Mouse (Mus musculus) adrenal gland, postnatal 10 days (tissue): ENCODE measurements around the gene Tpm3. TPM values are rescaled to one million over a fixed set of nuclear protein-coding genes. Genes with fewer than 3 reads are reported as not detected.
A peak's percentile ranks its signal among the peaks of the same experiment; 100 is the strongest.

Experiments used
- DNase-seq: peaks from one replicate; pipeline ENCODE4 v3.0.0; 2021; ENCODE audit warnings: mixed read lengths
- microRNA-seq: library from miRNA; unstranded; fragments of <30 nt; microRNA quantifications from one replicate; pipeline ENCODE4 v1.2.0, GENCODE M21; 2021
- total RNA-seq, 2 experiments: library from RNA; stranded (reverse); gene quantifications; 2 replicates each; pipeline ENCODE4 v1.2.3; 2021

Tpm3 gene
- total RNA-seq, 2 experiments from 2014 or later, result 165 to 251 TPM

- DNase-seq, result no peak
Measured at GRCm38 (mm10) chr3:90136660-90137059, 64.2 kb downstream of the Tpm3 start.

- DNase-seq, result no peak
Measured at GRCm38 (mm10) chr3:90137606-90138005, 65.2 kb downstream of the Tpm3 start.

GRCm38 (mm10) chr3:90139962-90140361 is 67.5 kb downstream of the Tpm3 start:
- peak; percentile 37 for DNase-seq

GRCm38 (mm10) chr3:90145461-90145860 is 73.0 kb downstream of the Tpm3 start:
- DNase-seq, result no peak

GRCm38 (mm10) chr3:90146651-90147050 is 74.2 kb downstream of the Tpm3 start:
- DNase-seq, result no peak

Small RNAs within 50 kb of the gene (microRNA-seq; reads per million reads assigned to microRNA genes)
- gene Mir190b, result 7.4 reads per million, percentile 10 among the genes with 10 or more reads in this experiment

Other genes starting within 250 kb of the Tpm3 start
- 10 to 100 TPM; 14.9 to 17.5 TPM for gene She, start 241.3 kb upstream of the Tpm3 start, total RNA-seq
- gene Il6ra, start 159.5 kb upstream of the Tpm3 start, total RNA-seq, result 10 to 100 TPM in 1 of 2 experiments, 1 to 10 TPM in 1; 7.2 to 17.2 TPM
- 10 to 100 TPM; 44.3 to 52.3 TPM for gene Atp8b2, start 109.1 kb upstream of the Tpm3 start, total RNA-seq
- 100 to 1,000 TPM in 1 of 2 experiments, 10 to 100 TPM in 1; 92.7 to 110 TPM for gene Hax1, start 73.9 kb upstream of the Tpm3 start, total RNA-seq
- 10 to 100 TPM; 64.6 to 66.5 TPM for gene 4933434E20Rik, start 21.0 kb upstream of the Tpm3 start, total RNA-seq
- gene Ubap2l, start 20.0 kb upstream of the Tpm3 start, total RNA-seq, result 100 to 1,000 TPM; 152 to 166 TPM
- gene Nup210l, start 31.5 kb downstream of the Tpm3 start, total RNA-seq, result under 1 TPM; 0.24 to 0.42 TPM
- gene Rps27, start 141.0 kb downstream of the Tpm3 start, total RNA-seq, result 1,000 to 10,000 TPM; 1,820 to 1,837 TPM
- 10 to 100 TPM; 30.6 to 39.6 TPM for gene Rab13, start 141.0 kb downstream of the Tpm3 start, total RNA-seq
- gene Jtb, start 158.9 kb downstream of the Tpm3 start, total RNA-seq, result 10 to 100 TPM; 57.2 to 57.9 TPM
- under 1 TPM; 0.36 to 0.55 TPM for gene Creb3l4, start 170.9 kb downstream of the Tpm3 start, total RNA-seq
- gene Slc39a1, start 175.5 kb downstream of the Tpm3 start, total RNA-seq, result 100 to 1,000 TPM; 114 to 118 TPM
- 10 to 100 TPM; 36.1 to 47.7 TPM for gene Crtc2, start 181.5 kb downstream of the Tpm3 start, total RNA-seq
- 10 to 100 TPM in 1 of 2 experiments, 1 to 10 TPM in 1; 8.5 to 17.0 TPM for gene Dennd4b, start 192.5 kb downstream of the Tpm3 start, total RNA-seq
- 10 to 100 TPM; 55.5 to 65.9 TPM for gene Gatad2b, start 220.5 kb downstream of the Tpm3 start, total RNA-seq